Mouse (Mus musculus): ENCODE measurements at regions not wholly inside any gene's neighbourhood (a gene's known extent, or its start where the extent isn't known, plus 50 kb on each side); places are given as distances from the start of the nearest gene placed in this dataset.

DNA sequence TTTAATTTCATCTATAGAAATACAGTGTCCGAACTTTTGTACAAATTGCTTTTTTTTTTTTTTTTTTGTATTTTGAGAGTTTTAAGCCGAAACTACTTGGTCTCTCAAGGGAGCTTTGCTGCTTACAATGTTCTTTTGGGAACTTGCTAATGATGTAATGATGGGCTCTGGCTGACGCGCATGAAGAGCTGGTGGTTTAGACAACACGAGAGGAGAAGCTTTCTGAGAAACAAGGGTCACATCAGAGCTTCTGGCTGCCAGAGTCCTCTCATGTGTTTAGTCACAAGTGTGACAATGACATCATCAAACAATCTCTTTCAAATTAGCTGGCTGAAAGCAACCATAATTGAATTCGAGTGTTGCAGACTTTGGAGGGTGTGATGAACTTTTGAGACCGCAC, 98.9 kb upstream of the Npvf start:
- Histone ChIP-seq H3K4me2 (ENCODE audit: insufficient read depth, low read depth, poor library complexity, severe bottlenecking) (no peak overlapping the region), H3K9me3 (replicated peaks; ENCODE audit: low read length) (no peaks in the 10 kb centered on the region), H3K36me3 (replicated peaks in 1 of 2; ENCODE audit: control insufficient read depth in 1 of 2, insufficient read depth in 1 of 2, low read length in 1 of 2) (no peaks in the 10 kb centered on the region), H3K79me2 (replicated peaks; ENCODE audit: control insufficient read depth, extremely low read depth, insufficient read depth, poor library complexity, severe bottlenecking) (no peaks in the 10 kb centered on the region), H3K4me3 (replicated peaks in 1 of 3; ENCODE audit: low read depth in 2 of 3, low read length in 2 of 3, poor library complexity in 1 of 3) (no peak overlapping the region), H3K27me3 (replicated peaks) (no peaks in the 10 kb centered on the region), H3K9ac (ENCODE audit: insufficient read depth, low read depth) (no peak overlapping the region), H3K4me1 (ENCODE audit: control insufficient read depth in 1 of 2, insufficient read depth in 2 of 2) (peaks cover 0 to 11% of the 10 kb centered on the region in 2 experiments; a peak in 2 of 4 replicates), H3K27ac (ENCODE audit: insufficient read depth, low read depth) (no peak overlapping the region)
- peak; percentile 2 for DNase-seq (ENCODE audit: extremely low read depth)
- in situ Hi-C loops (cut with MboI; ENCODE audit: low pct_ligation_motif_present, low pct_unique_long_range_greater_than_20kb, low sequenced_read_pairs) = no loop called here
- TF ChIP-seq MYC (IDR thresholded peaks at IDR 0.05; ENCODE audit: low read depth, low read length) (no peak), EP300 (IDR thresholded peaks at IDR 0.05; ENCODE audit: low read length) (no peak), MXI1 (IDR thresholded peaks at IDR 0.05; ENCODE audit: low read depth, low read length) (no peak), ETS1 (conservative IDR thresholded peaks at IDR 0.05; ENCODE audit: low read depth, low read length) (no peak), BHLHE40 (IDR thresholded peaks at IDR 0.05; ENCODE audit: low read depth, low read length) (no peak), USF1 (IDR thresholded peaks at IDR 0.05; ENCODE audit: low read depth, low read length) (no peak), NRF1 (IDR thresholded peaks at IDR 0.05; ENCODE audit: low read depth, low read length) (no peak), SMC3 (IDR thresholded peaks at IDR 0.05; ENCODE audit: low read depth, low read length) (no peak), JUND (conservative IDR thresholded peaks at IDR 0.05; ENCODE audit: low read depth, low read length) (no peak), IRF4 (IDR thresholded peaks at IDR 0.05; ENCODE audit: low read depth, low read length) (no peak), MAX (IDR thresholded peaks at IDR 0.05; ENCODE audit: low read length) (no peak), TCF12 (IDR thresholded peaks at IDR 0.05; ENCODE audit: low read depth, low read length) (no peak), USF2 (conservative IDR thresholded peaks at IDR 0.05; ENCODE audit: low read depth, low read length) (no peak), ZNF384 (IDR thresholded peaks at IDR 0.05; ENCODE audit: low read depth, low read length) (no peak), MAFK (IDR thresholded peaks at IDR 0.05; ENCODE audit: insufficient replicate concordance, low read length) (no peak), SIN3A (IDR thresholded peaks at IDR 0.05; ENCODE audit: low read length) (no peak), RCOR1 (conservative IDR thresholded peaks at IDR 0.05; ENCODE audit: low read depth, low read length) (no peak), ZC3H11A (IDR thresholded peaks at IDR 0.05; ENCODE audit: low read depth, low read length) (no peak), POLR2AphosphoS2 (IDR thresholded peaks at IDR 0.05; ENCODE audit: low read depth, low read length) (no peak), ZMIZ1 (IDR thresholded peaks at IDR 0.05; ENCODE audit: low read depth, low read length) (no peak)
- dilution Hi-C loops (cut with MboI; ENCODE audit: extremely low pct_ligation_motif_present, extremely low pct_unique_long_range_greater_than_20kb, low sequenced_read_pairs) = no loop called here

DNA sequence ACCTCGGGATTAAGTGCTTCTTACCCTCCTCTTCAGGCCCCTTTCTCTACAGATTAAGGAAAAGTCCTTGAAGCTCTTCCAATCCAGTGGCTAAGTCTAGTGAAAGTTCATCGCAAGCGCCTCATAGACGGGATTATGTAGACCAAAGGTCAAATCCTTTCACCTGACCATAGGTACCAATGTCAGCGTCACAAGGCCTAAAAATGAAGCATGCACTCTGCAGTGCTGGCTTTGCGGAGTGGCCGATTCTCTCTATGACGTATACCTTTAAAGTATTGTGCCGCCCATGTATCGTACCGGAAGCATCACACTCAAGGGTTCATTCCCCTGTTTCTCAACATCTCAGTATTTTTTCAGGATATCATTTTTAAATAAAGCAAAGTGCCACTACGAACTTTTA, 100.5 kb upstream of the Npvf start:
- DNase-seq (ENCODE audit: extremely low read depth) = no peak
- Histone ChIP-seq H3K4me1 (ENCODE audit: control insufficient read depth in 1 of 2, insufficient read depth in 2 of 2) (peaks cover 0 to 11% of the 10 kb centered on the region in 2 experiments; a peak in 2 of 4 replicates), H3K27me3 (replicated peaks) (no peaks in the 10 kb centered on the region), H3K9me3 (replicated peaks; ENCODE audit: low read length) (no peaks in the 10 kb centered on the region), H3K79me2 (replicated peaks; ENCODE audit: control insufficient read depth, extremely low read depth, insufficient read depth, poor library complexity, severe bottlenecking) (no peaks in the 10 kb centered on the region), H3K4me2 (ENCODE audit: insufficient read depth, low read depth, poor library complexity, severe bottlenecking) (no peak overlapping the region), H3K27ac (ENCODE audit: insufficient read depth, low read depth) (no peak overlapping the region), H3K4me3 (replicated peaks in 1 of 3; ENCODE audit: low read depth in 2 of 3, low read length in 2 of 3, poor library complexity in 1 of 3) (no peak overlapping the region), H3K9ac (ENCODE audit: insufficient read depth, low read depth) (no peak overlapping the region), H3K36me3 (replicated peaks in 1 of 2; ENCODE audit: control insufficient read depth in 1 of 2, insufficient read depth in 1 of 2, low read length in 1 of 2) (no peaks in the 10 kb centered on the region)
- dilution Hi-C loops (cut with MboI; ENCODE audit: extremely low pct_ligation_motif_present, extremely low pct_unique_long_range_greater_than_20kb, low sequenced_read_pairs) = no loop called here
- in situ Hi-C loops (cut with MboI; ENCODE audit: low pct_ligation_motif_present, low pct_unique_long_range_greater_than_20kb, low sequenced_read_pairs) = no loop called here
- TF ChIP-seq MXI1 (IDR thresholded peaks at IDR 0.05; ENCODE audit: low read depth, low read length) = no peak
- TF ChIP-seq SMC3 (IDR thresholded peaks at IDR 0.05; ENCODE audit: low read depth, low read length) = no peak
- TF ChIP-seq MAX (IDR thresholded peaks at IDR 0.05; ENCODE audit: low read length) = no peak
- no peak for TF ChIP-seq ZC3H11A (IDR thresholded peaks at IDR 0.05; ENCODE audit: low read depth, low read length)
- TF ChIP-seq USF2 (conservative IDR thresholded peaks at IDR 0.05; ENCODE audit: low read depth, low read length) = no peak
- TF ChIP-seq MYC (IDR thresholded peaks at IDR 0.05; ENCODE audit: low read depth, low read length) = no peak
- no peak for TF ChIP-seq RCOR1 (conservative IDR thresholded peaks at IDR 0.05; ENCODE audit: low read depth, low read length)
- TF ChIP-seq POLR2A (IDR thresholded peaks at IDR 0.05; ENCODE audit: low read depth, low read length) = no peak
- no peak for TF ChIP-seq TBP (conservative IDR thresholded peaks at IDR 0.05; ENCODE audit: low read depth, low read length)
- TF ChIP-seq TCF12 (IDR thresholded peaks at IDR 0.05; ENCODE audit: low read depth, low read length) = no peak
- TF ChIP-seq ETS1 (conservative IDR thresholded peaks at IDR 0.05; ENCODE audit: low read depth, low read length) = no peak
- TF ChIP-seq BHLHE40 (IDR thresholded peaks at IDR 0.05; ENCODE audit: low read depth, low read length) = no peak
- no peak for TF ChIP-seq MAZ (IDR thresholded peaks at IDR 0.05; ENCODE audit: low read depth, low read length)
- no peak for TF ChIP-seq UBTF (IDR thresholded peaks at IDR 0.05; ENCODE audit: low read depth, low read length)
- no peak for TF ChIP-seq NRF1 (IDR thresholded peaks at IDR 0.05; ENCODE audit: low read depth, low read length)
- no peak for TF ChIP-seq IRF4 (IDR thresholded peaks at IDR 0.05; ENCODE audit: low read depth, low read length)
- TF ChIP-seq CHD1 (IDR thresholded peaks at IDR 0.05; ENCODE audit: low read depth, low read length) = no peak
- TF ChIP-seq POLR2AphosphoS2 (IDR thresholded peaks at IDR 0.05; ENCODE audit: low read depth, low read length) = no peak
- TF ChIP-seq USF1 (IDR thresholded peaks at IDR 0.05; ENCODE audit: low read depth, low read length) = no peak
- TF ChIP-seq MAFK (IDR thresholded peaks at IDR 0.05; ENCODE audit: insufficient replicate concordance, low read length) = no peak
